8 mouse cellular contexts compared by ENCODE assay signal in the genomic region with DNA sequence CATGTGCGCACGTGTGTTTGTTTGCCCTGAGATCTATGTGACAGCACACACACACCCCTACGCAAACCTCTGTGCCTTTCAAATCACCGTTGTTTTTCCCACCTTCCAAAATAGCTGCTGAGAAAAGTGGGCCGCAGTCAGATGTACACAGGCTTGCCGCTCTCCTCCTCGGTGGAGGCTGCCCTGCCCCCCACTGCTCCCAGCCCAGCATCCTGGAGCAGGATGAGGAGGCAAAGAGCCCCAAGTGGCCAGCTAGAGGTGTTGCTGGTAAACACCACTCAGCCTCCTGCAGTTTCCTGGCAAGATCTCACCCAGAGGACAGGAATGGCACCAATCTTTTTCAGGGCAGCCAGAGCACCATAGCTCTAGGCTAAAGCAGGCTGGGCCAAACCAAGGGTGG. TPM values are rescaled to one million over a fixed set of nuclear protein-coding genes. Genes with fewer than 3 reads are reported as not detected.
DNase-seq lines count a peak whose midpoint lies in the region; ATAC-seq and TF ChIP-seq lines count a peak whose summit lies in the region.

No protein-coding gene starts in this region.

- no peak overlapping the region for H3K4me2 ChIP-seq in intestine, postnatal 0 days (replicated peaks; ENCODE audit: low read depth)
- H3K4me2 ChIP-seq in intestine, embryonic 16.5 days (ENCODE audit: low read depth, low read length) = no peak overlapping the region
- H3K4me2 ChIP-seq in heart, embryonic 13.5 days = no peak overlapping the region
- H3K4me2 ChIP-seq in stomach, embryonic 14.5 days (replicated peaks; ENCODE audit: low read depth, low read length) = no peak overlapping the region

- 37% methylated on average over 7 of the region's 7 CpGs for WGBS in intestine, postnatal 0 days
- WGBS in intestine, embryonic 16.5 days = 32% methylated on average over 7 of the region's 7 CpGs
- 20% methylated on average over 7 of the region's 7 CpGs for WGBS in heart, embryonic 13.5 days
- 25% methylated on average over 7 of the region's 7 CpGs for WGBS in stomach, embryonic 14.5 days

- no peak for ATAC-seq in intestine, postnatal 0 days
- ATAC-seq in intestine, embryonic 16.5 days = no peak
- ATAC-seq in heart, embryonic 13.5 days (ENCODE audit: extremely low read depth, insufficient number of reproducible peaks, low FRiP score, low TSS enrichment) = no peak
- ATAC-seq in stomach, embryonic 14.5 days (ENCODE audit: insufficient number of reproducible peaks, insufficient read depth, low FRiP score, low read depth) = 0 out of 2 replicates have a peak, but pooled peaks have one; percentile 38

- H3K4me3 ChIP-seq in intestine, postnatal 0 days (ENCODE audit: low read depth, low read length) = no peak overlapping the region
- no peak overlapping the region for H3K4me3 ChIP-seq in intestine, embryonic 16.5 days (ENCODE audit: low read length)
- H3K4me3 ChIP-seq in heart, embryonic 13.5 days = no peak overlapping the region
- no peak overlapping the region for H3K4me3 ChIP-seq in stomach, embryonic 14.5 days (ENCODE audit: low read depth, low read length)

- no peaks in the 10 kb centered on the region for H3K4me1 ChIP-seq in intestine, postnatal 0 days (replicated peaks; ENCODE audit: control insufficient read depth, insufficient read depth, low read length)
- H3K4me1 ChIP-seq in intestine, embryonic 16.5 days (ENCODE audit: control insufficient read depth, insufficient read depth, low read length) = no peaks in the 10 kb centered on the region
- peaks cover 14% of the 10 kb centered on the region; the same call in 1 of the 2 replicates for H3K4me1 ChIP-seq in heart, embryonic 13.5 days
- H3K4me1 ChIP-seq in stomach, embryonic 14.5 days (ENCODE audit: control insufficient read depth, insufficient read depth, low read length) = no peaks in the 10 kb centered on the region

- peak; percentile 56 for TF ChIP-seq CTCF in intestine, postnatal 0 days (IDR thresholded peaks at IDR 0.05; ENCODE audit: low read depth)

- H3K27ac ChIP-seq in intestine, postnatal 0 days (ENCODE audit: low read depth, low read length) = no peak overlapping the region
- H3K27ac ChIP-seq in intestine, embryonic 16.5 days (ENCODE audit: low read length) = no peak overlapping the region
- H3K27ac ChIP-seq in heart, embryonic 13.5 days (replicated peaks) = no peak overlapping the region
- no peak overlapping the region for H3K27ac ChIP-seq in stomach, embryonic 14.5 days (ENCODE audit: low read length)

- no peak overlapping the region for H3K9ac ChIP-seq in intestine, postnatal 0 days (ENCODE audit: low read depth, low read length)
- H3K9ac ChIP-seq in intestine, embryonic 16.5 days (ENCODE audit: low read depth, low read length) = no peak overlapping the region
- 0 out of 2 replicates have a peak overlapping the region, but pooled peaks have one; percentile 24 for H3K9ac ChIP-seq in heart, embryonic 13.5 days
- H3K9ac ChIP-seq in stomach, embryonic 14.5 days (replicated peaks; ENCODE audit: low read depth, low read length) = no peak overlapping the region

- no peaks in the 10 kb centered on the region for H3K9me3 ChIP-seq in intestine, postnatal 0 days (ENCODE audit: control insufficient read depth)
- no peaks in the 10 kb centered on the region for H3K9me3 ChIP-seq in intestine, embryonic 16.5 days (ENCODE audit: control insufficient read depth, low read length)
- H3K9me3 ChIP-seq in heart, embryonic 13.5 days = no peaks in the 10 kb centered on the region
- H3K9me3 ChIP-seq in stomach, embryonic 14.5 days (ENCODE audit: control insufficient read depth, low read depth, low read length) = no peaks in the 10 kb centered on the region

- H3K36me3 ChIP-seq in intestine, postnatal 0 days (ENCODE audit: control insufficient read depth, insufficient read depth) = no peaks in the 10 kb centered on the region
- no peaks in the 10 kb centered on the region for H3K36me3 ChIP-seq in intestine, embryonic 16.5 days (ENCODE audit: control insufficient read depth, insufficient read depth, low read length)
- H3K36me3 ChIP-seq in heart, embryonic 13.5 days = peaks cover 7% of the 10 kb centered on the region; the same call in 1 of the 2 replicates
- no peaks in the 10 kb centered on the region for H3K36me3 ChIP-seq in stomach, embryonic 14.5 days (ENCODE audit: control insufficient read depth, insufficient read depth, low read length)

- DNase-seq in Muller cell, postnatal 12 days (ENCODE audit: inconsistent ontology term) = peak; percentile 46
- peak; percentile 79 to 87 for DNase-seq in cerebellum, postnatal 25 days
- DNase-seq in mesoderm, embryonic 11.5 days (ENCODE audit: low read depth, low spot score) = peak; percentile 58
- DNase-seq in urinary bladder, postnatal 10 days (ENCODE audit: low spot score) = no peak

- H3K27me3 ChIP-seq in intestine, postnatal 0 days (replicated peaks; ENCODE audit: control insufficient read depth, insufficient read depth, low read length) = no peaks in the 10 kb centered on the region
- H3K27me3 ChIP-seq in intestine, embryonic 16.5 days (replicated peaks; ENCODE audit: control insufficient read depth, insufficient read depth, low read length) = no peaks in the 10 kb centered on the region
- H3K27me3 ChIP-seq in heart, embryonic 13.5 days (replicated peaks) = no peaks in the 10 kb centered on the region
- H3K27me3 ChIP-seq in stomach, embryonic 14.5 days (ENCODE audit: control insufficient read depth, insufficient read depth, low read length) = no peaks in the 10 kb centered on the region

RNA-seq across cellular contexts. Expression of a gene that starts 54.8 kb away (rescaled TPM):
- 2.3 and 2.4 TPM in 2 replicates for polyA plus RNA-seq in intestine, postnatal 0 days (2015; fragmentation: Nextera tagmentation; extraction: Ambion mirVana)
- 3.3 and 3.4 TPM in 2 replicates for polyA plus RNA-seq in intestine, embryonic 16.5 days (2015; fragmentation: Nextera tagmentation; extraction: Ambion mirVana)
- 8.2 and 8.7 TPM in 2 replicates for polyA plus RNA-seq in heart, embryonic 13.5 days (2015; fragmentation: Nextera tagmentation; extraction: Ambion mirVana)
- polyA plus RNA-seq in stomach, embryonic 14.5 days (2014; fragmentation: Nextera tagmentation; extraction: Ambion mirVana) = 4.0 and 5.1 TPM in 2 replicates
